Comparison of ENCODE assay signal across 9 mouse cellular contexts in the genomic region with DNA sequence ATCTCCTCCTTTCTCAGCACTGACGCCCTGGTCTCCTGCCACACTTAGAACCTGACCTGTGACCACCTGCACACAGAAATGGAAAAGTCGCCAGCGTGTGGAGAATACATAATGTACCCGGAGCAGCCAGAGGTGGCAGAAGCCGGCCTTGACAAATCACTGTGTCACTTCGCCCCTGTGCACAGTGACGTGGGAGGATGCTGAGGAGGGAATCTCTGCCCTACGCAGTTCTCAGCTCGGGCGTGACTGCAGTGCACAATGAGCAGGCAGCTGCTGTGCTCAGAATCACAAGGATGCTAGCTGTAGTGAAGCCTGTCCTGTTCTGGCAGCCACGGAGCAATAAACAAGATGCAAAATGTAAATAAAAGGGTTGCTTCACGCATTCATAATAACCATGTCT.
A peak's percentile ranks its signal among the peaks of the same experiment; 100 is the strongest.
DNase-seq lines count a peak whose midpoint lies in the region; ATAC-seq lines count a peak whose summit lies in the region.
"Had no signal": no experiment of that assay in that cellular context is flagged by ENCODE, and none has a peak within 500 bp of the region (broad histone marks: within the 10 kb centered on the region; RNA-seq: fewer than 3 reads in every experiment).

No protein-coding gene starts in this region.

- H3K27ac ChIP-seq in hindbrain, embryonic 14.5 days: peak overlapping the region; percentile 85
- H3K27ac ChIP-seq in midbrain, embryonic 12.5 days (replicated peaks): peak overlapping the region; percentile 50; the same call in 1 of the 2 replicates

- peaks cover 17% of the 10 kb centered on the region for H3K4me1 ChIP-seq in hindbrain, embryonic 14.5 days (replicated peaks; ENCODE audit: control insufficient read depth, insufficient read depth, low read length)
- H3K4me1 ChIP-seq in midbrain, embryonic 12.5 days: peaks cover 9% of the 10 kb centered on the region

- 20% methylated on average over 12 of the region's 12 CpGs for WGBS in hindbrain, embryonic 14.5 days
- WGBS in midbrain, embryonic 12.5 days: 59% methylated on average over 12 of the region's 12 CpGs

- H3K9me3 ChIP-seq in hindbrain, embryonic 14.5 days (ENCODE audit: control insufficient read depth, low read length): no peaks in the 10 kb centered on the region
- no peaks in the 10 kb centered on the region for H3K9me3 ChIP-seq in midbrain, embryonic 12.5 days

- peak; percentile 96 for ATAC-seq in hindbrain, embryonic 14.5 days (ENCODE audit: low FRiP score)
- ATAC-seq in midbrain, embryonic 12.5 days (ENCODE audit: low FRiP score, low read depth): peak; percentile 93
- ATAC-seq in activated CD4-positive, CD25-positive, alpha-beta regulatory T cell, adult 4 months: no peak
- ATAC-seq: Patski had no signal

- peak overlapping the region; percentile 44 for H3K9ac ChIP-seq in hindbrain, embryonic 14.5 days
- no peak overlapping the region for H3K9ac ChIP-seq in midbrain, embryonic 12.5 days (replicated peaks)

- H3K4me2 ChIP-seq in hindbrain, embryonic 14.5 days (replicated peaks): peak overlapping the region; percentile 45
- peak overlapping the region; percentile 28 for H3K4me2 ChIP-seq in midbrain, embryonic 12.5 days (replicated peaks)

- peak; percentile 16 for DNase-seq in ZHBTc4 (ENCODE audit: low read depth, low spot score)
- peak; percentile 3 for DNase-seq in cerebellum, adult 9-11 months
- DNase-seq in hindbrain, embryonic 14.5 days (ENCODE audit: low spot score): peak; percentile 77
- no peak for DNase-seq in embryo, embryonic 10 days (ENCODE audit: low spot score)
- DNase-seq in heart, postnatal 4 days: no peak
- no peak for DNase-seq in embryo, embryonic 9.5 days (ENCODE audit: extremely low spot score)

- H3K4me3 ChIP-seq in hindbrain, embryonic 14.5 days (replicated peaks; ENCODE audit: low read length): 0 out of 2 replicates have a peak overlapping the region, but pooled peaks have one; percentile 0
- no peak overlapping the region for H3K4me3 ChIP-seq in midbrain, embryonic 12.5 days

- H3K27me3 ChIP-seq in hindbrain, embryonic 14.5 days (ENCODE audit: control insufficient read depth, insufficient read depth, low read length): no peaks in the 10 kb centered on the region
- H3K27me3 ChIP-seq in midbrain, embryonic 12.5 days: no peaks in the 10 kb centered on the region

- no peaks in the 10 kb centered on the region for H3K36me3 ChIP-seq in hindbrain, embryonic 14.5 days (replicated peaks; ENCODE audit: control insufficient read depth, insufficient read depth)
- H3K36me3 ChIP-seq in midbrain, embryonic 12.5 days: no peaks in the 10 kb centered on the region

Comparison
In these comparisons a context has a peak if more than half of its experiments do, and no peak if none do; other contexts are left out.
1. DNase-seq: peak in ZHBTc4 (single experiment), cerebellum, adult 9-11 months (single experiment) and hindbrain, embryonic 14.5 days (single experiment); none in embryo, embryonic 10 days (single experiment), heart, postnatal 4 days (single experiment) and embryo, embryonic 9.5 days (single experiment).